Mouse (Mus musculus): Measurements from ENCODE around the gene Gm42420. TPM values are rescaled to one million over a fixed set of nuclear protein-coding genes. Genes with fewer than 3 reads are reported as not detected.

Gm42420 gene
- polyA plus RNA-seq (2015; fragmentation: Nextera tagmentation; extraction: Ambion mirVana) = 3.1 and 6.5 TPM in 2 replicates

GRCm38 (mm10) chr6:39585517-39585916 lies at the start of gene Gm42420:
Gene Gm42420, plus strand, starts transcription at chr6:39585753.

GRCm38 (mm10) chr6:39557723-39558261 lies 27.8 kb upstream of the Gm42420 start, which contains the start of gene Dennd2a:
Gene Dennd2a, minus strand, starts transcription at chr6:39557867.

GRCm38 (mm10) chr6:39573791-39574554 lies 11.6 kb upstream of the Gm42420 start, which contains the start of gene Adck2:
Gene Adck2, plus strand, starts transcription at chr6:39573873.

GRCm38 (mm10) chr6:39592401-39593214 lies 7.1 kb downstream of the Gm42420 start, which contains the start of gene Ndufb2:
Gene Ndufb2, plus strand, starts transcription at chr6:39592574.

Other genes starting within 250 kb of the Gm42420 start
- gene Slc37a3, start 208.1 kb upstream of the Gm42420 start, polyA plus RNA-seq (2015; fragmentation: Nextera tagmentation; extraction: Ambion mirVana) = 41.7 and 42.2 TPM in 2 replicates
- 0.15 and 0.19 TPM in 2 replicates for gene Rab19, start 204.6 kb upstream of the Gm42420 start, polyA plus RNA-seq (2015; fragmentation: Nextera tagmentation; extraction: Ambion mirVana)
- 198 and 201 TPM in 2 replicates for gene Mkrn1, start 165.3 kb upstream of the Gm42420 start, polyA plus RNA-seq (2015; fragmentation: Nextera tagmentation; extraction: Ambion mirVana)
- 11.9 and 12.1 TPM in 2 replicates for gene Dennd2a, start 27.9 kb upstream of the Gm42420 start, polyA plus RNA-seq (2015; fragmentation: Nextera tagmentation; extraction: Ambion mirVana)
- 36.7 and 38.5 TPM in 2 replicates for gene Adck2, start 11.9 kb upstream of the Gm42420 start, polyA plus RNA-seq (2015; fragmentation: Nextera tagmentation; extraction: Ambion mirVana)
- 766 and 799 TPM in 2 replicates for gene Ndufb2, start 6.8 kb downstream of the Gm42420 start, polyA plus RNA-seq (2015; fragmentation: Nextera tagmentation; extraction: Ambion mirVana)
- gene Braf, start 139.7 kb downstream of the Gm42420 start, polyA plus RNA-seq (2015; fragmentation: Nextera tagmentation; extraction: Ambion mirVana) = 18.2 and 19.2 TPM in 2 replicates
- gene Mrps33, start 225.2 kb downstream of the Gm42420 start, polyA plus RNA-seq (2015; fragmentation: Nextera tagmentation; extraction: Ambion mirVana) = 199 and 205 TPM in 2 replicates